In the genomic region with DNA sequence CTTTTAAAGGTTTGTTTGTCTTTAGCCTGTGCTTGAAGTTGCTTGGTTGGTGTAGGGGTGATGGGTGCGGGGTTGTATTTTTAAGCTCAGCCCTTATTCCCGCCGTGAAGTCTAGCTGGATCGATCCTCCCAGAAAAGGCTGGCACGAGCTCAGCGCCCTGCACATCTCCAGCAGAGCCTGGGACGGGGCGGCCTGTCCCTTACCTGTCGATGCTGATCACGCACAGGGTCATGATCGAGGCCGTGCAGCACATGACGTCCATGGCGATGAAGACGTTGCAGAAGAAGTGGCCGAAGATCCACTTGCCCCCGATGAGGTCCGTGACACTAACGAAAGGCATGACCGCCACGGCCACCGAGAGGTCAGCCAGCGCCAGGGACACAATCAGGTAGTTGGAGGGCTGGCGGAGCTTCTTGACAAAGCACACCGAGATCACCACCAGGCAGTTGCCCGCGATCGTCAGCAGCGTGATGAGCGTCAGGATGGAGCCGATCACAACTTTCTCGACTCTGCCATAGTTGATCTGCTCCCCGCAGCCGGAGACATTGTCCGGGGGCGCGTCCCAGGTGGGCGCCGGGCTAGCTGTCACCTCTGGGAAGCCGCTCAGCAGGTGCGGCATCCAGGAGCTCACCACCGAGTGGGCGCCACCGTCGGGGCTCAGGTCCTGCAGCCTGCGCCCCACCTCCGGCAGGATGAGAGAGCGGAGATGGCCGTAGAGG, we compare ENCODE assay signal across 8 mouse cellular contexts. TPM values are rescaled to one million over a fixed set of nuclear protein-coding genes. Genes with fewer than 3 reads are reported as not detected.
A peak's percentile ranks its signal among the peaks of the same experiment; 100 is the strongest.
DNase-seq lines count a peak whose midpoint lies in the region; ATAC-seq and TF ChIP-seq lines count a peak whose summit lies in the region.

No protein-coding gene starts in this region.

- H3K4me2 ChIP-seq in intestine, embryonic 16.5 days (ENCODE audit: low read depth, low read length), result peak overlapping the region; percentile 93
- peak overlapping the region; percentile 65 for H3K4me2 ChIP-seq in neural tube, embryonic 13.5 days

- no peak overlapping the region for H3K27ac ChIP-seq in kidney, adult 2 months (ENCODE audit: insufficient read depth, low read depth, low read length)
- H3K27ac ChIP-seq in embryonic facial prominence, embryonic 10.5 days (replicated peaks), result no peak overlapping the region; the same call in 1 of the 2 replicates
- H3K27ac ChIP-seq in intestine, embryonic 16.5 days (ENCODE audit: low read length), result no peak overlapping the region
- peak overlapping the region; percentile 75 for H3K27ac ChIP-seq in neural tube, embryonic 13.5 days (replicated peaks)

- peaks cover 11% of the 10 kb centered on the region for H3K27me3 ChIP-seq in kidney, adult 2 months (replicated peaks; ENCODE audit: control insufficient read depth, insufficient read depth, low read length)
- peaks cover 53% of the 10 kb centered on the region for H3K27me3 ChIP-seq in embryonic facial prominence, embryonic 10.5 days (replicated peaks; ENCODE audit: low read depth, poor library complexity, severe bottlenecking)
- peaks cover 35% of the 10 kb centered on the region for H3K27me3 ChIP-seq in intestine, embryonic 16.5 days (replicated peaks; ENCODE audit: control insufficient read depth, insufficient read depth, low read length)
- H3K27me3 ChIP-seq in neural tube, embryonic 13.5 days, result peaks cover 27% of the 10 kb centered on the region

- peak overlapping the region; percentile 48 for H3K9ac ChIP-seq in intestine, embryonic 16.5 days (ENCODE audit: low read depth, low read length)
- peak overlapping the region; percentile 78 for H3K9ac ChIP-seq in neural tube, embryonic 13.5 days

- H3K9me3 ChIP-seq in embryonic facial prominence, embryonic 10.5 days, result no peaks in the 10 kb centered on the region
- H3K9me3 ChIP-seq in intestine, embryonic 16.5 days (ENCODE audit: control insufficient read depth, low read length), result no peaks in the 10 kb centered on the region
- no peaks in the 10 kb centered on the region for H3K9me3 ChIP-seq in neural tube, embryonic 13.5 days

- H3K36me3 ChIP-seq in kidney, adult 2 months (ENCODE audit: control insufficient read depth, insufficient read depth, low read length), result no peaks in the 10 kb centered on the region
- H3K36me3 ChIP-seq in embryonic facial prominence, embryonic 10.5 days (replicated peaks), result no peaks in the 10 kb centered on the region
- H3K36me3 ChIP-seq in intestine, embryonic 16.5 days (ENCODE audit: control insufficient read depth, insufficient read depth, low read length), result no peaks in the 10 kb centered on the region
- H3K36me3 ChIP-seq in neural tube, embryonic 13.5 days, result no peaks in the 10 kb centered on the region

- H3K4me1 ChIP-seq in kidney, adult 2 months (ENCODE audit: control insufficient read depth, insufficient read depth, low read length), result no peaks in the 10 kb centered on the region
- peaks cover 6% of the 10 kb centered on the region for H3K4me1 ChIP-seq in embryonic facial prominence, embryonic 10.5 days
- H3K4me1 ChIP-seq in intestine, embryonic 16.5 days (ENCODE audit: control insufficient read depth, insufficient read depth, low read length), result peaks cover 10% of the 10 kb centered on the region
- peaks cover 14% of the 10 kb centered on the region for H3K4me1 ChIP-seq in neural tube, embryonic 13.5 days (replicated peaks)

- no peak for TF ChIP-seq POLR2A in kidney, adult 2 months (IDR thresholded peaks at IDR 0.05; ENCODE audit: low read depth, low read length)

- TF ChIP-seq CTCF in kidney, adult 2 months (conservative IDR thresholded peaks at IDR 0.05; ENCODE audit: insufficient read depth, insufficient read length, low read depth, low read length), result no peak

- H3K4me3 ChIP-seq in kidney, adult 2 months (ENCODE audit: insufficient read depth, low read depth, low read length), result peak overlapping the region; percentile 28; the same call in 1 of the 2 replicates
- peak overlapping the region; percentile 68 for H3K4me3 ChIP-seq in embryonic facial prominence, embryonic 10.5 days
- peak overlapping the region; percentile 58 for H3K4me3 ChIP-seq in intestine, embryonic 16.5 days (ENCODE audit: low read length)
- peak overlapping the region; percentile 65 for H3K4me3 ChIP-seq in neural tube, embryonic 13.5 days

- no peak for DNase-seq in kidney, adult 2 months
- no peak for DNase-seq in kidney, postnatal 4 days
- peak; percentile 19 for DNase-seq in ES-CJ7 (ENCODE audit: low read depth, low spot score)
- DNase-seq in embryonic facial prominence, embryonic 10.5 days (ENCODE audit: low spot score), result peak; percentile 16
- no peak for DNase-seq in B cell, adult 2 months
- DNase-seq in cerebellum, adult 8-10 months, result no peak

- ATAC-seq in intestine, embryonic 16.5 days, result peak; percentile 53
- peak; percentile 69 for ATAC-seq in neural tube, embryonic 13.5 days (ENCODE audit: low read depth)

- WGBS in kidney, adult 2 months, result 9% methylated on average over 49 of the region's 49 CpGs
- WGBS in embryonic facial prominence, embryonic 10.5 days, result 10% methylated on average over 49 of the region's 49 CpGs
- WGBS in intestine, embryonic 16.5 days, result 8% methylated on average over 49 of the region's 49 CpGs
- WGBS in neural tube, embryonic 13.5 days, result 8% methylated on average over 49 of the region's 49 CpGs

RNA-seq across cellular contexts. Expression of a gene that starts 0.6 kb away (rescaled TPM):
- polyA plus RNA-seq in kidney, adult 2 months (2012; rRNA removed), result 0.06 and 0.11 TPM in 2 replicates
- polyA plus RNA-seq in embryonic facial prominence, embryonic 10.5 days (2016; fragmentation: Nextera tagmentation; extraction: Ambion mirVana), result 0.39 and 0.42 TPM in 2 replicates
- 0.09 TPM in 1 of 2 replicates, not detected in the other for polyA plus RNA-seq in intestine, embryonic 16.5 days (2015; fragmentation: Nextera tagmentation; extraction: Ambion mirVana)
- 17.2 and 18.9 TPM in 2 replicates for polyA plus RNA-seq in neural tube, embryonic 13.5 days (2015; fragmentation: Nextera tagmentation; extraction: Ambion mirVana)

RNA-seq across cellular contexts. Expression of a gene that starts 26.9 kb away (rescaled TPM):
- 3.6 and 3.8 TPM in 2 replicates for polyA plus RNA-seq in kidney, adult 2 months (2012; rRNA removed)
- polyA plus RNA-seq in embryonic facial prominence, embryonic 10.5 days (2016; fragmentation: Nextera tagmentation; extraction: Ambion mirVana), result 106 and 113 TPM in 2 replicates
- 51.8 and 57.5 TPM in 2 replicates for polyA plus RNA-seq in intestine, embryonic 16.5 days (2015; fragmentation: Nextera tagmentation; extraction: Ambion mirVana)
- polyA plus RNA-seq in neural tube, embryonic 13.5 days (2015; fragmentation: Nextera tagmentation; extraction: Ambion mirVana), result 80.8 and 85.1 TPM in 2 replicates

Comparison
In these comparisons a context has a peak if more than half of its experiments do, and no peak if none do; other contexts are left out.
1. DNase-seq: peak in ES-CJ7 (single experiment) and embryonic facial prominence, embryonic 10.5 days (single experiment); none in kidney, adult 2 months (single experiment), kidney, postnatal 4 days (0 of 2), B cell, adult 2 months (0 of 2) and cerebellum, adult 8-10 months (single experiment).
2. RNA of a gene that starts 0.6 kb away (polyA plus RNA-seq): 17.2 to 18.9 TPM in neural tube, embryonic 13.5 days; 0.39 to 0.42 TPM in embryonic facial prominence, embryonic 10.5 days, 0.09 TPM in intestine, embryonic 16.5 days and 0.06 to 0.11 TPM in kidney, adult 2 months; every median in the first group is over 10 times any median in the second.
3. RNA of a gene that starts 26.9 kb away (polyA plus RNA-seq): 106 to 113 TPM in embryonic facial prominence, embryonic 10.5 days, 80.8 to 85.1 TPM in neural tube, embryonic 13.5 days and 51.8 to 57.5 TPM in intestine, embryonic 16.5 days; 3.6 to 3.8 TPM in kidney, adult 2 months; every median in the first group is over 10 times any median in the second.
4. Peak in every context shown above with its lines, with median percentiles within 50 percentile points of each other: H3K4me3 ChIP-seq.